Mouse (Mus musculus) hindbrain, embryonic 14.5 days (tissue): ENCODE measurements around the gene Cd55. TPM values are rescaled to one million over a fixed set of nuclear protein-coding genes. Genes with fewer than 3 reads are reported as not detected.

ENCODE experiments used
- ATAC-seq: fragments of 200-750 bp; cut with Nextera tagmentation; 2 replicates; pipeline ENCODE4 v1.8.0; 2017; ENCODE audit warnings: moderate number of reproducible peaks, mild to moderate bottlenecking, moderate TSS enrichment, moderate library complexity; ENCODE audit not compliant: low FRiP score
- DNase-seq: peaks from one replicate; pipeline ENCODE4 v3.0.0-alpha.2; 2015; ENCODE audit warnings: low spot score
- H3K27ac ChIP-seq: fragments of 300-500 bp; sonication (generic); 2 replicates; pipeline ENCODE4 v1.5.1; 2014; ENCODE audit warnings: mild to moderate bottlenecking, moderate library complexity
- H3K27me3 ChIP-seq: fragments of 300-500 bp; sonication (generic); 2 replicates; pipeline ENCODE4 v1.6.1; 2014; ENCODE audit warnings: mild to moderate bottlenecking, low read length, mixed read lengths; ENCODE audit not compliant: control insufficient read depth, insufficient read depth
- H3K36me3 ChIP-seq: fragments of 300-500 bp; sonication (generic); replicated peaks from 2 replicates; pipeline ENCODE4 v1.6.1; 2014; ENCODE audit not compliant: control insufficient read depth, insufficient read depth
- H3K4me1 ChIP-seq: fragments of 300-500 bp; sonication (generic); replicated peaks from 2 replicates; pipeline ENCODE4 v1.6.1; 2014; ENCODE audit warnings: antibody characterized with exemption, low read length, mixed read lengths; ENCODE audit not compliant: control insufficient read depth, insufficient read depth
- H3K4me2 ChIP-seq: fragments of 300-500 bp; sonication (generic); replicated peaks from 2 replicates; pipeline ENCODE4 v1.6.1; 2014; ENCODE audit warnings: mild to moderate bottlenecking, moderate library complexity
- H3K4me3 ChIP-seq: fragments of 300-500 bp; sonication (generic); replicated peaks from 2 replicates; pipeline ENCODE4 v1.5.1; 2014; ENCODE audit warnings: mild to moderate bottlenecking, low read length
- H3K9ac ChIP-seq: fragments of 300-500 bp; sonication (generic); 2 replicates; pipeline ENCODE4 v1.6.1; 2014
- H3K9me3 ChIP-seq: fragments of 300-500 bp; sonication (generic); 2 replicates; pipeline ENCODE4 v1.6.1; 2016; ENCODE audit warnings: low read length; ENCODE audit not compliant: control insufficient read depth
- WGBS: fragments of 180-500 bp; shearing (Covaris S2); extraction: QIAGEN DNeasy Blood & Tissue Kit; methylation state at CpG from one replicate; pipeline ENCODE4 v1.1.7; 2014; 5-methylcytosine and 5-hydroxymethylcytosine counted together
- polyA plus RNA-seq: library from polyadenylated mRNA; unstranded; fragments of >200 nt; fragmentation: Nextera tagmentation; extraction: Ambion mirVana; gene quantifications from 2 replicates; pipeline ENCODE4 v1.2.1, GENCODE M21; 2014

Cd55 gene
- 9.5 and 10.4 TPM in 2 replicates for polyA plus RNA-seq

DNA sequence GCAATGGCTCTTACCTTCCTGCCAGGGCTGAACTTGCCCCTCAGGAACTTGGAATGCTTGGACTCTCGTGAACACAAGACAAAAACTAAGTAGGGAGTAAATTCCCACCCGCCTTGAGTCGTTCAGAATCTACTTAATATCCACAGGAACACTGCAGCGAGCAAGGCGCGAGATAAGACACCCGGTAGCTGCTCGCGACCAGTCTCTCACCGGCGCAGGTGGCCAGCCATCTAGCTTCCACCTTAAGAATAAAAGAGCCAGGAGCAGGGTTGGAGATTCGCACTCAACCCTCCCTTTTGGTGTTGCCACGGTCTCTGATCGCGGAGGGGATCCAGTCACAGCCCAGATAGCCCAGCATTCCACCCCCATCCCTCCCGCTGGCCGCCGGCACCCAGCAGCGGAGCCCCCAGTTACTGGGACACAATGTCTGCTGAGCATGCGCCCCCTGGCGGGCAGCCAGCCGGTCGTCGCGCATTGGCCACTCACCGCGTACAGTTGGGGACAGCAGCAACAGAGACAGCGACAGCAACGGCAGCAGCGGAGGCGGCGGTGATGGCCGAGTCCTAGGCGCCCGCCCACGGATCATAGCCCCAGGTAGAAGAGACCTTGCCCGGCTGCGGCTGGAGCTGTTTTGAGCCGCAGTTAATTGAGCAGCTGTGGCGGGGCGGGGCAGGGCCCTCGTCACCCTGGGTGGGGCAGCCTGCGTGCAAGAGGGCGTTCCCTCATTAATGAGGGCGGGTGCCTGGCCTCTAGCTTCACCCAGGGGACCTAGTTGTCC lies at the start of gene Cd55:
TSS of gene Cd55 (minus strand) at position 661 of the 778 bp plus-strand sequence.
- 0 out of 2 replicates have a peak, but pooled peaks cover 4% of the 10 kb centered on the region for H3K4me1 ChIP-seq
- peak within 1 kb of the TSS; percentile 79 for H3K4me2 ChIP-seq
- peak within 1 kb of the TSS; percentile 70 for H3K27ac ChIP-seq
- H3K9me3 ChIP-seq: no peaks in the 10 kb centered on the region
- DNase-seq (peak; percentile 91), ATAC-seq (peak; percentile 96)
- peak within 1 kb of the TSS; percentile 81 for H3K9ac ChIP-seq
- H3K36me3 ChIP-seq: no peaks in the 10 kb centered on the region
- WGBS: under 1% methylated on average over 45 of the region's 45 CpGs
- peak within 1 kb of the TSS; percentile 83 for H3K4me3 ChIP-seq
- no peaks in the 10 kb centered on the region for H3K27me3 ChIP-seq

- Histone ChIP-seq H3K4me1 (no peaks in the 10 kb centered on the region), H3K9me3 (no peaks in the 10 kb centered on the region), H3K4me3 (no peak overlapping the region), H3K27me3 (no peaks in the 10 kb centered on the region), H3K27ac (no peak overlapping the region), H3K4me2 (no peak overlapping the region), H3K36me3 (no peaks in the 10 kb centered on the region), H3K9ac (no peak overlapping the region)
- no peak for DNase-seq
- WGBS: 89% methylated on average over 3 of the region's 3 CpGs
- ATAC-seq: no peak
These were observed 49.4 kb upstream of the Cd55 start for GRCm38 (mm10) chr1:130511823-130512370.

DNA sequence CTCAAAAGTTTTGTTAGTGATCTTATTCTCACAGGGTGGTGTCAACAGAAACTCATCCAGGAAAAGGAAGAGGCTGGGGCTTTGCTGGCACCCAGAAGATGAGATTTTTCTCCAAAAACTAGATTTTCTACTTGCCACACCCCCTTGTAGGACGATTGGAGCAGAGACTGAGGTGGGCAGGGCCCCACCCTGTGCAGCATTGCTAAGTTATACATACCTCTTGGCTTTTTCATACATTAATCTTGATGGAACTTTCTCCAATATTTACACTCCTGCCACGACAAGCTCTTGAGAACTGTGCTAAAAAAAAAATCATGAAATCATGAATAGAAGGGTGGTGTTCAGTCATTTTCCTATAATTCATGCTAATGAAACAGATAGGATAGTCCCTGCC lies 46.4 kb upstream of the Cd55 start:
- DNase-seq: no peak
- no peak for ATAC-seq
- Histone ChIP-seq H3K4me1 (no peaks in the 10 kb centered on the region), H3K4me3 (no peak overlapping the region), H3K4me2 (no peak overlapping the region), H3K36me3 (no peaks in the 10 kb centered on the region), H3K27ac (no peak overlapping the region), H3K9me3 (no peaks in the 10 kb centered on the region), H3K9ac (no peak overlapping the region), H3K27me3 (no peaks in the 10 kb centered on the region)
- 61% methylated on average over 2 of the region's 2 CpGs for WGBS

GRCm38 (mm10) chr1:130508030-130508956 lies 45.7 kb upstream of the Cd55 start:
- H3K9me3 ChIP-seq: no peaks in the 10 kb centered on the region
- no peak overlapping the region for H3K9ac ChIP-seq
- H3K4me1 ChIP-seq: no peaks in the 10 kb centered on the region
- 78% methylated on average over 6 of the region's 6 CpGs for WGBS
- ATAC-seq (no peak), DNase-seq (no peak)
- H3K36me3 ChIP-seq: no peaks in the 10 kb centered on the region
- H3K4me2 ChIP-seq: no peak overlapping the region
- H3K4me3 ChIP-seq: no peak overlapping the region
- H3K27ac ChIP-seq: 0 out of 2 replicates have a peak overlapping the region, but pooled peaks have one; percentile 20
- no peaks in the 10 kb centered on the region for H3K27me3 ChIP-seq

DNA sequence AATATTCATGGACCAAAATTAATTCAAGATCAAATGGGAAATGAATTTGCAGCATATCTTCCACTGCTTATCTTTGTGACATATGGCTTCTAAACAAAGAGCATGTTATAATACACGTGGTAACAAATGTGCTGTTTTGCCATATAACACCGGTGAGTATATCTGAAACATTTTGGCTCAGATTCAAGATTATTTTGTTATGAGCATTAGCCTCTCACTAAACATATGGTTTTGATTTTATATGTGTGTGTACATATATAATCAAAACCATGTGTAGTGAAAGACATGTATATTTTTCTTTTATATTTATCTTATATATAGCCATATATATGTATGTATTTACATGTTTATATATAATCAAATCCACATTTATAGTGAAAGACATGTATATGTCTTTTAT lies 44.9 kb upstream of the Cd55 start:
- ATAC-seq (no peak), DNase-seq (no peak)
- Histone ChIP-seq H3K9me3 (no peaks in the 10 kb centered on the region), H3K4me2 (no peak overlapping the region), H3K27ac (no peak overlapping the region), H3K36me3 (no peaks in the 10 kb centered on the region), H3K4me3 (no peak overlapping the region), H3K9ac (no peak overlapping the region), H3K27me3 (no peaks in the 10 kb centered on the region), H3K4me1 (no peaks in the 10 kb centered on the region)
- WGBS: 77% methylated on average over 2 of the region's 2 CpGs

GRCm38 (mm10) chr1:130499962-130500361 lies 37.4 kb upstream of the Cd55 start:
- H3K4me2 ChIP-seq: no peak overlapping the region
- no peaks in the 10 kb centered on the region for H3K9me3 ChIP-seq
- WGBS: 83% methylated on average over 2 of the region's 2 CpGs
- DNase-seq (no peak), ATAC-seq (no peak)
- no peak overlapping the region for H3K4me3 ChIP-seq
- no peak overlapping the region for H3K9ac ChIP-seq
- H3K27me3 ChIP-seq: no peaks in the 10 kb centered on the region
- no peaks in the 10 kb centered on the region for H3K4me1 ChIP-seq
- no peaks in the 10 kb centered on the region for H3K36me3 ChIP-seq
- no peak overlapping the region for H3K27ac ChIP-seq

DNA sequence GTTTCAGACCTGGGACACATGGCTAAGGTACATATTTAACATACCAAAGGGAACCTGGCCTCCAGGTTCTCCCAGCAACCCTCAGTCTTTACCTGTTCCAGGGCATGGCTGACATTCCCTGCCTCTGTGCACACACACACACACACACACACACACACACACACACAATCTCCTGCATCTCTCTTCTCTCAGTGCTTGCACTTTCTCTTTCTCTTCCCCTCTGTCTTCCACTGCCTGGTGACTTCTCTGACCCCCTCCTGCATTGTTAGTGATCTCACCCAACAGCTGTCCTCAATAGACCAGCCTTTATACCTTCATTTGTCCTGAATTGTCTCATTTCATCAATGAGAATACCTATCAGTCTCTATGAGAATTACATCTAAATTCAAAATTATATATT lies 35.8 kb upstream of the Cd55 start:
- H3K36me3 ChIP-seq: no peaks in the 10 kb centered on the region
- no peak overlapping the region for H3K4me2 ChIP-seq
- DNase-seq (no peak), ATAC-seq (no peak)
- H3K9ac ChIP-seq: no peak overlapping the region
- H3K27me3 ChIP-seq: no peaks in the 10 kb centered on the region
- H3K9me3 ChIP-seq: no peaks in the 10 kb centered on the region
- H3K4me1 ChIP-seq: no peaks in the 10 kb centered on the region
- no peak overlapping the region for H3K4me3 ChIP-seq
- H3K27ac ChIP-seq: no peak overlapping the region

DNA sequence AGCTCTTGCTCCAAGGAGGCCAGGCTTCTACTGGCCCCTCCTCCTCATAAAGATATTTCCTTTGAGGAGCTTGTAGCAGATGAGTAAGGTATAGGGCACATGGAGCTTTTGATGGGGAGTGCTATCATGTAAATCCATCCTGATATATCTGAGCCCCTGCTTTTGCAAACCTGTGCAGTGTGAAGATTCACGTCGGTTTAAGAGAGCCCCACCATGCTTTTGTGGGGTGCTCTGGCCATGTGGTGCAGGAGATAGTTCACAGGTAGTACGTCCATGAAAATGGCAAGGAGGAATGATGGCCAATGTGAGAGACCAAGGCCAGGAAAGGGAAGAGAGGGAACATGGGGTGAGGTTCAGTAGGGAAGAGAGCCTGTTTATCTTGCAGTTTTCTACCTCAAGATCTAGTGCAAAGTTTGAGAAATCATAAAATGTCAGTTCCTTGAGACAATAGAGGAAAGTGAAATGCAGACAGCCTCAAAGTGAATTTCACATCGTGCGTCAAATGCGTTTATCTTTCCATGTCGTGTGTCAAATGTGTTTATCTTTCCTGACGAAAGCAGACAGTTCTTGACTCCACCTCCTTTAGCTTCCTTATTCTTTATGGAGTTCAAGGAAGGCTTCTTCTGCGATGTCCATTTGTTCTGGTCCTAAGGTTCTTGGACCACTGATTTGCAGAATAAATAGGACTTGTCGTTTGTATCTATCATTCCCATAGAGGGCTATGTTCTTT lies 24.4 kb upstream of the Cd55 start:
- no peak overlapping the region for H3K4me3 ChIP-seq
- no peak overlapping the region for H3K9ac ChIP-seq
- no peaks in the 10 kb centered on the region for H3K27me3 ChIP-seq
- no peaks in the 10 kb centered on the region for H3K4me1 ChIP-seq
- H3K4me2 ChIP-seq: no peak overlapping the region
- WGBS: 88% methylated on average over 10 of the region's 10 CpGs
- H3K9me3 ChIP-seq: no peaks in the 10 kb centered on the region
- no peak for DNase-seq
- no peak for ATAC-seq
- no peak overlapping the region for H3K27ac ChIP-seq
- no peaks in the 10 kb centered on the region for H3K36me3 ChIP-seq
